Mouse (Mus musculus): ENCODE measurements at regions not wholly inside any gene's neighbourhood (a gene's known extent, or its start where the extent isn't known, plus 50 kb on each side); places are given as distances from the start of the nearest gene placed in this dataset.

- no peak for TF ChIP-seq CTCF (IDR thresholded peaks at IDR 0.05; ENCODE audit: extremely low read depth, insufficient read depth, low read length)
- TF ChIP-seq POLR2A (IDR thresholded peaks at IDR 0.05; ENCODE audit: extremely low read depth, insufficient read depth, low read length), result no peak
These were observed 203.9 kb upstream of the Dio3 start for GRCm38 (mm10) chr12:110074921-110075320.

Measured in cortical plate, adult 2 months (tissue).